Mouse (Mus musculus): ENCODE measurements around the gene Esm1. TPM values are rescaled to one million over a fixed set of nuclear protein-coding genes. Genes with fewer than 3 reads are reported as not detected.

Gene Esm1
- polyA plus RNA-seq, 1 experiment = not detected

GRCm38 (mm10) chr13:113203146-113203545, 6.3 kb upstream of the Esm1 start:
- peak overlapping the region; percentile 45 for H3K4me2 ChIP-seq (ENCODE audit: low read depth)
- no peak for TF ChIP-seq SRF (IDR thresholded peaks at IDR 0.05; ENCODE audit: control insufficient read depth, insufficient read length, low read depth)
- no peak for TF ChIP-seq CEBPB (IDR thresholded peaks at IDR 0.05; ENCODE audit: insufficient read depth, poor library complexity, severe bottlenecking)
- TF ChIP-seq POLR2A (IDR thresholded peaks at IDR 0.05; ENCODE audit: insufficient read length, low read depth) = no peak
- no peak for TF ChIP-seq MYOG (IDR thresholded peaks at IDR 0.05; ENCODE audit: control insufficient read depth in 1 of 3, insufficient read depth in 1 of 3, insufficient read length in 2 of 3, low read depth in 2 of 3)
- no peak overlapping the region for H3ac ChIP-seq (ENCODE audit: control insufficient read depth, insufficient read length)
- H3K79me2 ChIP-seq (ENCODE audit: control insufficient read depth, insufficient read depth) = no peaks in the 10 kb centered on the region
- H3K27me3 ChIP-seq (ENCODE audit: control insufficient read depth, insufficient read depth, insufficient read length) = no peaks in the 10 kb centered on the region
- H3K36me3 ChIP-seq (ENCODE audit: control insufficient read depth, insufficient read depth) = no peaks in the 10 kb centered on the region
- no peak overlapping the region for H3K4me3 ChIP-seq

- H3K27me3 ChIP-seq (ENCODE audit: control insufficient read depth, insufficient read depth, insufficient read length) = no peaks in the 10 kb centered on the region
- no peaks in the 10 kb centered on the region for H3K79me2 ChIP-seq (ENCODE audit: control insufficient read depth, insufficient read depth)
- TF ChIP-seq CEBPB (IDR thresholded peaks at IDR 0.05; ENCODE audit: insufficient read depth, poor library complexity, severe bottlenecking) (no peak), E2F4 (IDR thresholded peaks at IDR 0.05; ENCODE audit: insufficient read depth) (no peak), REST (IDR thresholded peaks at IDR 0.05; ENCODE audit: insufficient read depth, insufficient read length) (no peak), TCF3 (IDR thresholded peaks at IDR 0.05; ENCODE audit: insufficient read length, low read depth) (no peak), MYOG (IDR thresholded peaks at IDR 0.05; ENCODE audit: control insufficient read depth in 1 of 3, insufficient read depth in 1 of 3, insufficient read length in 2 of 3, low read depth in 2 of 3) (no peak), USF1 (IDR thresholded peaks at IDR 0.05; ENCODE audit: low read depth) (no peak), SRF (IDR thresholded peaks at IDR 0.05; ENCODE audit: control insufficient read depth, insufficient read length, low read depth) (no peak), MYOD1 (IDR thresholded peaks at IDR 0.05; ENCODE audit: control insufficient read depth in 1 of 3, insufficient read length in 2 of 3, low read depth in 2 of 3) (no peak), MAX (IDR thresholded peaks at IDR 0.05; ENCODE audit: low read depth) (no peak), TCF12 (IDR thresholded peaks at IDR 0.05; ENCODE audit: insufficient read depth, poor library complexity, severe bottlenecking) (no peak), POLR2A (IDR thresholded peaks at IDR 0.05; ENCODE audit: insufficient read length, low read depth) (no peak)
- no peak overlapping the region for H3K4me3 ChIP-seq
- no peak overlapping the region for H3K4me2 ChIP-seq (ENCODE audit: low read depth)
- H3ac ChIP-seq (ENCODE audit: control insufficient read depth, insufficient read length) = no peak overlapping the region
- no peaks in the 10 kb centered on the region for H3K36me3 ChIP-seq (ENCODE audit: control insufficient read depth, insufficient read depth)
Observed at GRCm38 (mm10) chr13:113205346-113205745, 4.1 kb upstream of the Esm1 start.

- H3K27me3 ChIP-seq (ENCODE audit: control insufficient read depth, insufficient read depth, insufficient read length) = no peaks in the 10 kb centered on the region
- H3K79me2 ChIP-seq (ENCODE audit: control insufficient read depth, insufficient read depth) = no peaks in the 10 kb centered on the region
- H3K4me2 ChIP-seq (ENCODE audit: low read depth) = no peak overlapping the region
- no peak overlapping the region for H3K4me3 ChIP-seq
- no peak overlapping the region for H3ac ChIP-seq (ENCODE audit: control insufficient read depth, insufficient read length)
- H3K36me3 ChIP-seq (ENCODE audit: control insufficient read depth, insufficient read depth) = no peaks in the 10 kb centered on the region
- no peak for TF ChIP-seq TCF3 (IDR thresholded peaks at IDR 0.05; ENCODE audit: insufficient read length, low read depth)
- no peak for TF ChIP-seq POLR2AphosphoS2 (IDR thresholded peaks at IDR 0.05; ENCODE audit: insufficient read length, low read depth)
- TF ChIP-seq MYOG (IDR thresholded peaks at IDR 0.05; ENCODE audit: control insufficient read depth in 1 of 3, insufficient read depth in 1 of 3, insufficient read length in 2 of 3, low read depth in 2 of 3) = no peak
- TF ChIP-seq CEBPB (IDR thresholded peaks at IDR 0.05; ENCODE audit: insufficient read depth, poor library complexity, severe bottlenecking) = no peak
- TF ChIP-seq MAX (IDR thresholded peaks at IDR 0.05; ENCODE audit: low read depth) = no peak
Observed at GRCm38 (mm10) chr13:113211345-113211744, 1.9 kb downstream of the Esm1 start.

DNA sequence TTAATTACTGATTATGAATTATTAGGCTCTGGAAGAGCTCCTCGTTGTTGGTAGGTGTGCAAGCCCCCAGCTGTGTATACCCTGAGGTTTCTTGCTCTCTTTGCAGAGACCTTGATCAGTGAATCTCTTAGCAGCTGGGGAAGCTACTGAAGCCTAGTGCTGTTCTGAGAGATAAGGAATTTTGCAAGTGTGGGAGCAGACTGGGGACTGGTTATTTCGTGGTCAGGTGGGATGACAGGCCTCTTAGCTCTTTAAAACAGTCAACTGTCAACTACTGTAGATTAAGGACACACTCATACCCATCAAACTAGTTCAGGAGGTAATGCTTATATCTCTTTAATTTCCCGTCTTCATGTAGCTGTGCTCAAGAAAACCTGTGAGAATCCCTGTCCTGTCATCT, 2.9 kb downstream of the Esm1 start:
- no peaks in the 10 kb centered on the region for H3K36me3 ChIP-seq (ENCODE audit: control insufficient read depth, insufficient read depth)

GRCm38 (mm10) chr13:113213865-113214264, 4.4 kb downstream of the Esm1 start:
- Histone ChIP-seq H3K36me3 (ENCODE audit: control insufficient read depth, insufficient read depth) (no peaks in the 10 kb centered on the region), H3ac (ENCODE audit: control insufficient read depth, insufficient read length) (no peak overlapping the region), H3K4me2 (ENCODE audit: low read depth) (no peak overlapping the region), H3K4me3 (no peak overlapping the region), H3K79me2 (ENCODE audit: control insufficient read depth, insufficient read depth) (no peaks in the 10 kb centered on the region), H3K27me3 (ENCODE audit: control insufficient read depth, insufficient read depth, insufficient read length) (no peaks in the 10 kb centered on the region)
- no peak for TF ChIP-seq USF1 (IDR thresholded peaks at IDR 0.05; ENCODE audit: low read depth)

More for the DNA sequence above, 2.9 kb downstream of the Esm1 start:
- no peaks in the 10 kb centered on the region for H3K79me2 ChIP-seq (ENCODE audit: control insufficient read depth, insufficient read depth)
- H3K4me2 ChIP-seq (ENCODE audit: low read depth) = no peak overlapping the region
- TF ChIP-seq TCF12 (IDR thresholded peaks at IDR 0.05; ENCODE audit: insufficient read depth, poor library complexity, severe bottlenecking) (no peak), POLR2AphosphoS2 (IDR thresholded peaks at IDR 0.05; ENCODE audit: insufficient read length, low read depth) (no peak), POLR2A (IDR thresholded peaks at IDR 0.05; ENCODE audit: insufficient read length, low read depth) (no peak), REST (IDR thresholded peaks at IDR 0.05; ENCODE audit: insufficient read depth, insufficient read length) (no peak), E2F4 (IDR thresholded peaks at IDR 0.05; ENCODE audit: insufficient read depth) (no peak), USF1 (IDR thresholded peaks at IDR 0.05; ENCODE audit: low read depth) (no peak), MYOG (IDR thresholded peaks at IDR 0.05; ENCODE audit: control insufficient read depth in 1 of 3, insufficient read depth in 1 of 3, insufficient read length in 2 of 3, low read depth in 2 of 3) (no peak)
- no peak overlapping the region for H3ac ChIP-seq (ENCODE audit: control insufficient read depth, insufficient read length)
- no peak overlapping the region for H3K4me3 ChIP-seq
- H3K27me3 ChIP-seq (ENCODE audit: control insufficient read depth, insufficient read depth, insufficient read length) = no peaks in the 10 kb centered on the region

GRCm38 (mm10) chr13:113221851-113222250, 12.4 kb downstream of the Esm1 start:
- Histone ChIP-seq H3K27me3 (ENCODE audit: control insufficient read depth, insufficient read depth, insufficient read length) (no peaks in the 10 kb centered on the region), H3K79me2 (ENCODE audit: control insufficient read depth, insufficient read depth) (no peaks in the 10 kb centered on the region), H3K36me3 (ENCODE audit: control insufficient read depth, insufficient read depth) (no peaks in the 10 kb centered on the region), H3K4me2 (ENCODE audit: low read depth) (no peak overlapping the region), H3K4me3 (no peak overlapping the region), H3ac (ENCODE audit: control insufficient read depth, insufficient read length) (no peak overlapping the region)
- TF ChIP-seq MYOD1 (IDR thresholded peaks at IDR 0.05; ENCODE audit: control insufficient read depth in 1 of 3, insufficient read length in 2 of 3, low read depth in 2 of 3) = no peak
- TF ChIP-seq MAX (IDR thresholded peaks at IDR 0.05; ENCODE audit: low read depth) = no peak
- TF ChIP-seq POLR2A (IDR thresholded peaks at IDR 0.05; ENCODE audit: insufficient read length, low read depth) = no peak
- no peak for TF ChIP-seq TCF12 (IDR thresholded peaks at IDR 0.05; ENCODE audit: insufficient read depth, poor library complexity, severe bottlenecking)
- no peak for TF ChIP-seq E2F4 (IDR thresholded peaks at IDR 0.05; ENCODE audit: insufficient read depth)
- TF ChIP-seq REST (IDR thresholded peaks at IDR 0.05; ENCODE audit: insufficient read depth, insufficient read length) = no peak
- no peak for TF ChIP-seq SRF (IDR thresholded peaks at IDR 0.05; ENCODE audit: control insufficient read depth, insufficient read length, low read depth)
- TF ChIP-seq MYOG (IDR thresholded peaks at IDR 0.05; ENCODE audit: control insufficient read depth in 1 of 3, insufficient read depth in 1 of 3, insufficient read length in 2 of 3, low read depth in 2 of 3) = no peak
- TF ChIP-seq CEBPB (IDR thresholded peaks at IDR 0.05; ENCODE audit: insufficient read depth, poor library complexity, severe bottlenecking) = no peak
- no peak for TF ChIP-seq POLR2AphosphoS2 (IDR thresholded peaks at IDR 0.05; ENCODE audit: insufficient read length, low read depth)
- TF ChIP-seq USF1 (IDR thresholded peaks at IDR 0.05; ENCODE audit: low read depth) = no peak
- TF ChIP-seq TCF3 (IDR thresholded peaks at IDR 0.05; ENCODE audit: insufficient read length, low read depth) = no peak
